Mouse (Mus musculus): ENCODE data around the gene Flywch2.
"Not testable (repeated sequence)": the region's sequence is repeated elsewhere in the genome, so short reads cannot be mapped to it uniquely, and the experiment has no call there.

The Flywch2 gene

DNA sequence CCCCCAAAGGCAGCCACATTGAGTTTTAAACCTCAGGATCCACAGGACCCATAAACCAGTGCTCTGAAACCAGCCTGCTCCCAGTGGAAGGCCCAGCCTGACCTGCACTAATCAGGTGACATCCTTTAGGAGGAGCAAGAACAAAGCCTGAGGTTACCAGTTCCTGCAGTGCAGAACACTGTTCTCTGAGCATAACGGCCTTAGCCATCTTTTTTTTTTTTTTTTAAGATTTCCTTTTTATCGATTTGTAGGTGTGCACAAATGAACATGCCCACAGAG is 5.1 kb upstream of the Flywch2 start:
- ATAC-seq (ENCODE audit: insufficient number of reproducible peaks, low FRiP score, low TSS enrichment), result no peak

DNA sequence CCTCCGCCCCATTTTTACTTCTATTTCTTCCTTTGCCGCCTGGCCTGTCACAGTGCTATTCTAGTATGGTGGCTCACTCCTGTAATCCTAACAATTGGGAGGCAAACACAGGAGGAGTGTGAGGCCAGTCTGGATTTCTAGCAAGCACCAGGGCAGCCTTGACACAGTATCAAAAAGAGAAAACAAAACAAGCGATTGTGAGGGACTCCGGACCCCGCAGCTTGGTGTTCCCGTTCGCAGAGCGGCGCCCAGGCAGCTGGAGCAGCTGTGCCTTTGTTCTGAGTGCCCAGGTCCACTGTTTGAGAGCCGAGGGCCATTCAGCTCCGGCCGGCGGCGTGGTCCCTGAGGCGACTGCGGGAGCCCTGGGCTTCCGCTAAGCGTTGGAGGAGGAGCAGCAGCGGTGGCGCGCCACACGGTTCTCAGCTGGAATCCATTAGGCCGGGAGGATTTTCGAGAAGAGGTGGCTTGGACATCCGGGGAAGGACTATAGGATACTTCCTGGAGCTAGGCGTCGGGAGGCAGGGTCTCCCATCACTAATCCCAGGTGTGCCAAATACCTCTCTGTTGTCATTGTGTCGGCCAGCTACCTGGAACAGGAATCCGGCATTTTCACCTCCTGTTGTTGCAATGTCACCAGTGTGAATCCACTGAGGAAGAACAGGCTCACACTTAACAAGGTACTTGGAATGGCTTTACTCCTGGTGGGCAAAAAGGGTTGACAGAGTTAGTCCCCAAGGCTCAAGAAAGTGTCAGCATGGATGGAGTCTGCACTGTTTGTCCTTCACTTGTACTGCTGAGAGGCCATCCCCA is 4.6 kb upstream of the Flywch2 start, which contains the start of gene Srrm2:
Gene Srrm2, plus strand, starts transcription at position 264 of the 810 bp plus-strand sequence.
- ATAC-seq (ENCODE audit: insufficient number of reproducible peaks, low FRiP score, low TSS enrichment), result 0 out of 2 replicates have a peak, but pooled peaks have one; percentile 36

DNA sequence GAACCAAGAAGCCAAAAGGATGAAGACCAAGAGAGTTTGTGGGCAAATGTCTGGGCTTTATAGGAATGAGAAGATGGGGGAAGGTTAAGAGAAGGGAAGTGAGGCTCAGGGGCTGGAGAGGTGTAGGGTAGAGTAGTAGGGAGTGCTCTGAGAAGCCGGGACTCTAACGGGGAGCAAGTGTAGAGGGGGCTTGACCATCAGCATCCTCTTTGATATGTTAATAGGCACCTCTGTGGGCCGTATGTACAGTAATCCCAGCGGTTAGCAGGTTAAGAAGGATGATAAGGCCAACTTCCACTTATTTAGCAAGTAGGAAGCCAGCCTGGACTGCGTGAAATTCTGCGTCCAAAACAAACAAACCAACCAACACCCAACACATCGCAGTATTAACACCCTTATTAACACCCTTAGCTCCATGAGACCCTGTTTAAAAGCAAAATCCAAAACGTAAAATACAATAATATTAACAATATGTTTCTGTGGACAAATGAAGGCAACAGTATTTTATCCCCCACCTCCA is 3.9 kb upstream of the Flywch2 start:
- ATAC-seq (ENCODE audit: insufficient number of reproducible peaks, low FRiP score, low TSS enrichment), result no peak

DNA sequence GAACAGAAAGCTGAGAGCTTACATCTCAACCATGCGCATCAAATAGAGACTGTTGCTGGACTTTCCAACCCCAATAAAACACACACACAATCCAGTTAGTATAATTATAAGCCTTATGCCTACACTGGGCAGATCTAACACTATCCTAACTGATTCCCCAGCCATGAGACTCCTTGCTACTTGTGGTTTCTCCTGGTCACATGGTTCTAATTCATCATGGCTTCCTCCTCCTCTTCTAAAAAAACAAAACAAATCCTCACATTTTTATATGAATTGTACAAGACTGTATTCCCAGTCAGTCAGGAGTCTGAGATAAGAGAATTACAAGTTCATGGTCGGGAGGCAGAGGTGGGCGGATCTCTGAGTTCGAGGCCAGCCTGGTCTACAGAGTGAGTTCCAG is 3.1 kb upstream of the Flywch2 start:
- ATAC-seq (ENCODE audit: insufficient number of reproducible peaks, low FRiP score, low TSS enrichment), result no peak

DNA sequence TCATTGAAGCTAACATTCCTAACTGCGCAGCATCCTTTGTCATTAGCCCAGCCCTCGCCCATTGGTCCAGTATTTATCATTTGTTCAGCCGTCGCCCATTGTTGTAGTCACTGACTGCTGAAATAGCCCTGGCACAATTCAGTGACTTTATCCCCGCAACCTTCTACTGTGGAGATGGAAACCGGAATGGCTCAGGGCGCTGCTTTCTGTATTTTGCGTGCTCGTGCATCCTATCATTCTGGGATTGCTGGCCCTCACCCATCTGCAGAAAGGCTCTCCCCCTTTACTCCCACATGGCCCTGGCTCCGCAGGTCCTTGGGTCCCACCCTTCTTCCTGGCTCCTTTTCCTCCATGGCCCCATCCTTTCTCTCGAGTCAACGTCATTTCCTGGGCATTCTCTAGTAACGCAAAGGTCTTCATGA is 640 bp upstream of the Flywch2 start:
- peak; percentile 31; the same call in 1 of the 2 replicates for ATAC-seq (ENCODE audit: insufficient number of reproducible peaks, low FRiP score, low TSS enrichment)

DNA sequence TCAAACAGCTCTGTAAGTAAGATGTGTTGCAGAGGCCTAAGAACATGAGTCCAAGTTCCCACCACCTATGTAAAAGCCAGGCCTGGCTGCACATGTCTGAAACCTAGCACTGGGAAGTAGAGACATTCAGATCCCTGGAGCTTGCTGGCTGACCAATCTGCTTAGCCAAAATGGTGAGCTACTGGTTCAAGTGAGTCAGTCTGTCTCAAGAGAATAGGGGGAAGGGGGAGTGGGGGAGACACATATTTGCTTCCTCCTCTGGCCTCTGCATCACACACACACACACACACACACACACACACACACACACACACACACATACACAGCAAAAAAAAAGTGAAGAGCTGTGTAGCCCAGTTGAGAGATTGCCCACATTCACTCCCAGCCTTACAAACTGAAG is 2.5 kb downstream of the Flywch2 start:
- ATAC-seq (ENCODE audit: insufficient number of reproducible peaks, low FRiP score, low TSS enrichment), result no peak

DNA sequence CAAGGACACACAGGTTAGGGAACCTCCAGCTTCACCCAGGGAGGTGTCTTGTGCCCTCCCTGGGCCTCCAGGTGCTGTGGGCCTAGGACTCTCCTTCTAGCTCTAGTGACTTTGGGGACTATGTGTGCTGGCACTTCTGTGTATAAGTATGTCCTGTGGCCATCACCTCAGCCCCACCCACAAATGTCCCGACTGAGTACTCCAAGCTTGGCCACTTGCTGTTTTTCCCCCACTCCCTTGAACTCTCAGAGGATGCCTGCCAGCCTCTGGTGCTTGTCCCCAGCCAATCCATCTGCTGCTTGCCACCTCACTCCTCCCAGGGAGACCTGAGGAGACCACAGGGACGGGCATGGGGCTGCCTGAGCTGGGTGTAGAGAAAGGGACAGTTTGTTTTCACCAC is 7.4 kb downstream of the Flywch2 start:
- no peak for ATAC-seq (ENCODE audit: insufficient number of reproducible peaks, low FRiP score, low TSS enrichment)

DNA sequence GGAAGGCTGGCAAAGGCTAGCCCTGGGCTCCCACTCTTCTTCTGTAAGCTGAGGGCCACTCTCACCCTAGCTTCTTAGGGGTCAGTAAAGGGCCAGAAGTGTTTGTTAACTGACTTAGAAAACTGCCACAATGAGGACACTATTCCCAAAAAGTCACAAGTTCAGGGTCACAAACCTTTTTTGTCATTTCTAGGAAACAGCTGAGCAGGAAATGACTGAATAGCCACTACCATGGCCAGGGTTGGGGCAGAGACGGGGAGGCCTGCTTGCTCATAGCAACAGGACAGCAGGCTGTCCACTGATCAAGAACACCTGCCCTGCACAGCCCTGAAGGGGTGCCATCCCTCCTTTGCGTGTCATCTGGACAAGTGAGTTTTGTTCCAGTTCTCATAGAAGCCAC is 8.7 kb downstream of the Flywch2 start:
- no peak for ATAC-seq (ENCODE audit: insufficient number of reproducible peaks, low FRiP score, low TSS enrichment)

DNA sequence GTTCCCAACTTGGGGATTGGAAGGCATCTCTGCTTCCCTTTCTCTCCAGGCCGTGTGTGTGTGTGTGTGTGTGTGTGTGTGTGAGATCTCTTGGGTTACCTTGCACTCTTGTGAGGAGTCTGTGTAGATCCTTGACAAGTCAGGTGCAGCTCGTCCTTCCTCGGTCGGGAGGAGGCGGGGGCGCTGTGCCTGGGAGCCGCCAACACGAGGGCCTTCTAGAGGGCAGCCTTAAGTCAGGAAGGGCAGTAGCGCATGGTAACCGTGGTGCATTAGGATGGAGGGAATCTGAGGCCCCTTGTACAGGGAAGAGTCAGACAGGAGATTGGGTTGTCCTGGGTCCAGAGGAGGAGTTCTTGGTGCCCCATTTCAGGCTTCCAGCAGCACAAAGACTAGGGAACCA is 9.7 kb downstream of the Flywch2 start:
- no peak for ATAC-seq (ENCODE audit: insufficient number of reproducible peaks, low FRiP score, low TSS enrichment)

DNA sequence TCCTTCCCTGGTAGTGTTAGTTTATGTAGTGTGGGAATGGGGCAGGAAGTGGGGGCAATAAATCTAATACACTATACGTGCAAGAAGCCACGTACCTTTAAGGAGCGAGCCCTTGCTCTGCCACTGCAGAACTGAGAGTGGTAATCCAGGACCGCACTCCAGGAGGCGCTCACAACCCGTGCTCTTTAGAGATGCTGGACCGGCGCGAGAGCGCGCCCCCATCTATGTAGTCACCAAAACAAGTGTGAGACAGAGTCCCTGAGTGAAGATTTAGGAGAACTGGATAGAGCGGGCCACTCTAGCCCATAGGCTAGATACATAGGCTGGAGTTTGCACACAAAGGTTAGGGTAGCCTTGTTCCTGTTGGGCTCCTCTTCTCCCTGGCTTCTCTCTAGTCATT is 11.8 kb downstream of the Flywch2 start:
- ATAC-seq (ENCODE audit: insufficient number of reproducible peaks, low FRiP score, low TSS enrichment), result 0 out of 2 replicates have a peak, but pooled peaks have one; percentile 47

DNA sequence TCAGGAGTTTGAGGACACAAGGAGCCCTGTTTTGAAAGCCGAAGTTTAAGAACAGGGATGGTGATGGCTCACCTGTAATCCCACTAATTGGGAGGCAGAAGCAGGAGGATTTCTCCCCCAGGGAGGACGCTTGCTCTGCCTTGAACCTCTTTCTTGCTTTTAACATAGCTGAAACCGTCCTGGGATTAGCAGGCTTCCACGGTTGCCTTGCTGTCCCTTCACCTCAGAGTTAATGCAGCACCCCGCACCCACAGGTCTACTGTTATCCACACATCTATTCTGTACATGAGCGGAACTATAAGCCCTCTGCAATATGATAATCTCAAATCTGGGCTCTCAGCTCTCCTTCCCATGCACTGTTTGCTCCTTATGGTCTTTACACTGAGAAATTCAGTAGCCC is 12.2 kb downstream of the Flywch2 start:
- no peak for ATAC-seq (ENCODE audit: insufficient number of reproducible peaks, low FRiP score, low TSS enrichment)

DNA sequence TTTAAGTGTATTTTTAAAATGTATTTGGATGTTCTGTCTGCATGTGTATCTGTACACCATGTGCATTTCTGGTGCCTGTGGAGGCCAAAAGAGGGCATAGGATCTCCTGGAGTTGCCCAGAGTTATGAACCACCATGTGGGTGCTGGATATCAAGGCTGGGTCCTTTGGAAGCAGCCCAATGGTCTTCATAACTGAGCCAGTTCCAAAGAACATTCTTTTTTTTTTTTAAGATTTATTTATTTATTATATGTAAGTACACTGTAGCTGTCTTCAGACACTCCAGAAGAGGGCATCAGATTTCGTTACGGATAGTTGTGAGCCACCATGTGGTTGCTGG is 13.7 kb downstream of the Flywch2 start:
- not testable (repeated sequence) for ATAC-seq (ENCODE audit: insufficient number of reproducible peaks, low FRiP score, low TSS enrichment)

DNA sequence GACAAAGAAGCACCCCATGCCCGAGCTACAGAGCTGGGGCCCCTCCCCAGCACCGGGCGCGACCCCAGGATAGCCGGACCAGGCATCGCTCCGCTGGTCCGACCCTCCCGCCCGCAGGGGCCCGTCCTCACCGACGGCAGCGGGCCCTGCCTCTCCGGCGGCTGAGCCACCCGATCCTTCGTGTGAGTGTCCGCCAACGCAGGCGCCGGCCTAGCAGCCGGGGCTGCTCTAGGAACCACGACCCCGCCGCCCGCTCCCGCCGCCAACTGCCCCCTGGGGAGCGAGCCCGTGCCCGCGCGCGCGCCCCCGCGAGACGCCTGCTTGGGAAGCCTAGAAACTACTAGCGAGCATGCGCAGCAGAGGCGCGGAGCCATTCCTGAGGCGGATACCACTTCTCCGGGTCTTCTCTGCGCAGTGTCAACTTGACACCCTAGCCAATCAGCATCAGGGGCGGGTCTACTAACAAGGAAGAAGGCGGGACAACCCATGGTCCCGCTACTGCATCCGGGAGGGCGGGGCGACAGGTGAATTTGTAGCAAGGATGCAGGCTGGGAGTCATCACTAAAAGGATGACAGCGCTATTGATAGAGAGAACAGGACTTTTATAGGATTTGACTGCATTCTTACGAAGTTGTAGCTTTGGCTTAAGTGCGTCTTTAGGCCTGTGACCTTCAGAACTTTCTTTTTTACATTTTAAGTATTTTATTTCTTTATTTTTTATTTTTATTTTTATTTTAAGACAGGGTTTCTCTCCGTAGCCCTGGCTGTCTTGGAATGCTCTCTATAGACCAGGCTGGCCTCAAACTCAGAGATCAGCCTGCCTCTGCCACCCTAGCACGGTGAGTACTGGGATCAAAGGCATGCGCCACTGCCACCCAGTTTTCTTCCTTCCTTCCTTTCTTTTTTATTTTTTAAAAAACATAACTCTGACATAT is 14.3 kb downstream of the Flywch2 start, which contains the start of gene Flywch1:
Gene Flywch1, minus strand, starts transcription at position 319 of the 935 bp plus-strand sequence.
- peak; percentile 98 for ATAC-seq (ENCODE audit: insufficient number of reproducible peaks, low FRiP score, low TSS enrichment)

DNA sequence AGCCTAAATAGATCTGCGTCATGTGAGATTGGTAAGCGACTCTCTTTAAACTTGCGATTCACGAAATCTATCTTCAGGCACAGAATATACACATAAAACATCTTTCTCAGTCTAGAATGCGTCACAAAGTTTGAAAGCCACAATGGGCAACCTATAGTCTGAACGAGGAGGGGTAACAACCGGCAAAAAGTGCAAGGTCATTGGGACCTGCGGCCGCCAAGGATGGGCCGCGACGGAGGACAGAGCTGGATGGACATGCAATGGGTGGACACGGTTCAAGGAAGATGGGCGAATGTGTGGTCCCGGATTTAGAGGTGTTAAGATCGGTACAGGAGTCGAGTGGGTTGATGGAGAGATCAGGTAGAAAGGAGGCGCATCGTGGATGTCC is 15.0 kb downstream of the Flywch2 start:
- ATAC-seq (ENCODE audit: insufficient number of reproducible peaks, low FRiP score, low TSS enrichment), result peak; percentile 51; the same call in 1 of the 2 replicates

DNA sequence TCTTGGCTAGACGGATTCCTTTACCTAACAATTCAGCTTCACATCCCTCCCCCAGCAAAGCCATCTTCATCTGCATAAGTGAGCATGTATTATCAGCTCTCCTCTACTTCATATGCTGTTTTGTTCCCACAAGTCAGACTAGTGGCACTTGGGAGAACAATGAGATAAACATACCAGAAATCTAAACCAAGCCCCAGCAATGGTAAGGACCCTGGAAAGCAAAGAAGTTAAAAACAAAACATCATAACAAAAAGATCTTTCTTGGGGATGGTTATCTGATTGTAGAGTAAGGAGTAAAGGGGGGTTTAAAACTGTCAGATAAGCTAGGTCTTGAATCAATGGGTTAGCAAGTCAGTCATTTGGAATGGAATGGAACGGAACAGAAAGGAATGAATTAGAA is 15.4 kb downstream of the Flywch2 start:
- ATAC-seq (ENCODE audit: insufficient number of reproducible peaks, low FRiP score, low TSS enrichment), result no peak

DNA sequence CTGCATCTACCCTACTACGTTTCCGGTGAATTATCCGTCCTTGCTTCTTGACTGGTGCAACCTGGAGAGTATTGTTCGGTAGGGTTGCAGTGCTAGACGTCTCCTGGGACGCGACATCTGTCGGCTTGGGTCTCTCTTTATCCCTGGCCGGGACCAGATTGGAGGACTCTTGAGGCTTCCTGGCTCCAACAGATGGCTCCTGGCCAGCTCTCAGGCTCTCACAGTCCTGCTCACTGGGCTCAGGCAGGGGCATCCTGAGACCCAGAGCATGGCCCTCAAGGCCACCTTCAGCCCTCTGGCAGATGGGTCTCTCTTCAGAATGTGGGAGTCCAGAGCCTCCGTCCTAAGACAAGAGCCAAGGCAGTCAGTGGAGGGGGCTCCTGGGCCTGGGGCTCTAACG is 22.9 kb downstream of the Flywch2 start:
- ATAC-seq (ENCODE audit: insufficient number of reproducible peaks, low FRiP score, low TSS enrichment), result peak; percentile 36; the same call in 1 of the 2 replicates

DNA sequence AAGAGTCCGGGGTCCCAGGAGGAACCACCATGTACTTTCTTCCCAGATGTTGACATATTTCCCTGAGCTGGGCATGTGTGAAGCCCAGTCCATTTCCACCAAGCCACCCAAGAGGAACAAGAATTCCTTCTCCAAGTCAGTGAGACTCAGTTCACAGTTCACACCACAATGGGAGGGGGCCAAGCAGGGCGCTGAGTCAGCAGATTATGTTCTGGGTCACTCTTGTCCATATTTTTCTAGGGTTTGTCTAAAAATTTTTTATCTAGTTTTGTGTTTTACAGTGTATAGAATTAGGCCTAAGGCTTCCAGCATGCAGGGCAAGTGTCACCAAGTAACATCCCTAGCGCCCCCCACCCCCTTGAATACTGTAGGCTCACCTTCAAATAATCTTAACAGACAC is 24.7 kb downstream of the Flywch2 start:
- ATAC-seq (ENCODE audit: insufficient number of reproducible peaks, low FRiP score, low TSS enrichment), result no peak

DNA sequence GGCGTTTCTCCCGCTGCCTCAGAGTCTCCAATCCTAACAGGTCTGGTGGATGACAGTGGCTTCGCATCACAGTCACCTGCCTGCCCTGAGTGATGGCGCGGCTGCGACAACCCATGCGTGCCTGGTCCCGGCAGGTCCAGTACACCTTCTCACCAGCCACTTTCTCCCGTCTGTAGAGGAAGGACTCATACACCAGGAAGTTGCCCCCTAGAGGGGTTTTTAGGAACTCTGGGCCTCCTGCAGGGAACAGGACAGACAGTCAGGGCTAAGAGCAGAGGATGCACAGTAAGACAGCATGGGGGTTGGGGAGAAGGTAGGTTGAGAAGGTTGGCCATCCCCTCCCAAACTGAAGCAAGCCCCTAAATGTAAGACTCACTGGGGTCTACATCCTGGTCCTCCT is 25.6 kb downstream of the Flywch2 start:
- ATAC-seq (ENCODE audit: insufficient number of reproducible peaks, low FRiP score, low TSS enrichment), result no peak

DNA sequence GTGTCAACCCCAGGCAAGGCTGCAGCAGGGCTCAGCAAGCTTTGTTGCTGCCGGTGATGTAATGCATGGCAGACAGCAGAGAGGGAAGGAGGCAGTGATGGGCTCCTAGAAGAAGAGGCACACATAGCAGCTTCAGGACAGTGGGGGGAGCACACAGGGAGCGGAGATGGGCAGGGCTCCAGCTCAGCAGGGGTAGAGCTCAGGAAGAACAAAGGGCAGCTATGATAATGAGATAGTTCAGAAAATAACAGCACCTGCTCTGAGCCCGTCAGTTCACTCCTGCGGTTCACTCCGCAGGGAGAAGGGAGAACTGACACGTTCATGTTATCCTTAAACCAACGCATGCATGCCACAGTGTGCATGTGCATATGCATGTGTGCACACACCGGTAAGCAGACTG is 27.1 kb downstream of the Flywch2 start:
- ATAC-seq (ENCODE audit: insufficient number of reproducible peaks, low FRiP score, low TSS enrichment), result no peak

DNA sequence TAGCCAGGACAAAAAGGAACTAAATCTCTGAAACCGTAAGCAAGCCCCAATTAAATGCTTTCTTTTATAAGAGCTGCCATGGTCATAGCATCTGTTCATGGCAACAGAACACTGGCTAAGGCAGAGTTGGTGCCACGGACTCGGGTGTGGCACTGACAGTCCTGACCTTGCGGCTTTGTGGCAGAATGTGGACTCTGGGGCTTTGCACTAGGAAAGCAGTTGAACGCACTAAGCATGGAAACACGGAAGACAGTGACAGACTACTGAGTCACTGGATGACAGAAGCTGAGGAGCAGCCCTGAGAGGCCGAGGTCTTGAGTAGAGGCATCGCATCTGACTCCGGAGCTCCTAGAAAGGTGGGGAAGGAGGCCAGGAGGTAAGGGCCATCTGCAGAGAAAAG is 28.3 kb downstream of the Flywch2 start:
- no peak for ATAC-seq (ENCODE audit: insufficient number of reproducible peaks, low FRiP score, low TSS enrichment)

DNA sequence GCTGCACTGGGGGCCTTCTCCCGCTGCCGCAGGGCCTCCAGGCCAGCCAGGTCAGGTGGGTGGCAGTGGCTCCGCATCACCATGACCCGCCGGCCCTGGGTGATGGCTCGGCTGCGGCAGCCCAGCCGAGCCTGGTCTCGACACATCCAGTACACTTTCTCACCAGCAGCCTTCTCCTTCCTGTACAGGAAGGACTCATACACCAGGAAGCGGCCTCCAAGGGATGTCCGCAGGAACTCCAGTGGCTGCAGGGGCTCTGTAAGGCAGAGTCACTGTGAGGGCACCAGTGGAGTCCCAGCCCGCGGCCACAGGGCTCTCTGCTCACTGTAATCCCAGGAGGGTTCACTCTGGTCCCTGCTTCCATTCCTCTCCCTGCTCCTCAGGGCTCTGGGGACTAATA is 30.2 kb downstream of the Flywch2 start:
- ATAC-seq (ENCODE audit: insufficient number of reproducible peaks, low FRiP score, low TSS enrichment), result no peak

All from cerebellum, adult (tissue).